Mouse (Mus musculus) bone marrow, adult 2 months (tissue): ENCODE results near the gene Cadps. TPM values are rescaled to one million over a fixed set of nuclear protein-coding genes. Genes with fewer than 3 reads are reported as not detected.

Source experiments
- H3K27ac ChIP-seq: fragments of 200-500 bp; 2 replicates; pipeline ENCODE4 v1.5.1; 2012; ENCODE audit warnings: low read depth, mild to moderate bottlenecking, control low read depth, inconsistent platforms, low read length; ENCODE audit not compliant: control insufficient read depth, poor library complexity, insufficient read depth
- H3K4me1 ChIP-seq: fragments of 200-500 bp; 2 replicates; pipeline ENCODE4 v1.6.1; 2011; ENCODE audit warnings: low read length; ENCODE audit not compliant: control insufficient read depth, insufficient read depth
- H3K4me3 ChIP-seq: fragments of 200-500 bp; replicated peaks from 2 replicates; pipeline ENCODE3; 2011; ENCODE audit warnings: mild to moderate bottlenecking, low read depth, low read length, control low read depth; ENCODE audit not compliant: control insufficient read depth
- CTCF ChIP-seq: fragments of 200-500 bp; IDR thresholded peaks from 2 replicates; pipeline ENCODE4 v1.5.1; 2011; ENCODE audit warnings: low read length, control low read depth; ENCODE audit not compliant: control insufficient read depth, insufficient read depth
- POLR2A ChIP-seq: fragments of 200-500 bp; IDR thresholded peaks from 2 replicates; pipeline ENCODE4 v1.6.1; 2011; ENCODE audit warnings: low read depth, mild to moderate bottlenecking, control low read depth, low read length, borderline replicate concordance; ENCODE audit not compliant: control insufficient read depth
- WGBS: fragments of 180-500 bp; shearing (Covaris S2); methylation state at CpG from one replicate; pipeline ENCODE4 v1.1.7; 2018; 5-methylcytosine and 5-hydroxymethylcytosine counted together
- polyA plus RNA-seq: library from polyadenylated mRNA; stranded (reverse); fragments of >200 nt; gene quantifications from 2 replicates; pipeline ENCODE4 v1.2.4, GENCODE M21; 2011; ENCODE audit warnings: low replicate concordance; ENCODE audit not compliant: missing spikeins, insufficient read depth, insufficient read length

The Cadps gene
- polyA plus RNA-seq, 1 experiment: not detected

DNA sequence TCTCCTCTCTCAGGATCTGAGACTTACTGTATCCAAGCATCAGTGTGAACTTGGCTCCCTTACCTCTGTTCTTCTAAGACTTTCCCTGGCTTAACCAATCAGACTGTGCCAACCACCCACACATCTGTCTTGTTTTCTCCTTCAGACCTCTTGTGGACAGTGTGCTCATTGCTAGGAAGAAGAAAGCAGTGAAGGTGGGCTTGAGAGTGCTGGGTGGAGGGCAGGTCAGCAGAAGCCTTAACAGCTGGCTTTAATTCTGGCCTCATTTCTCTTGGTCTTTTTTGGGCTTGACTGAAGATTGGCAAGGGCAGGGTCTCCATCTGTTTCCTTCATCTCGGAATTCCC lies 262.7 kb downstream of the Cadps start:
- H3K4me1 ChIP-seq: no peaks in the 10 kb centered on the region
- 59% methylated on average over 1 of the region's 1 CpGs for WGBS
- no peak for TF ChIP-seq POLR2A
- H3K27ac ChIP-seq: no peak overlapping the region
- H3K4me3 ChIP-seq: no peak overlapping the region

DNA sequence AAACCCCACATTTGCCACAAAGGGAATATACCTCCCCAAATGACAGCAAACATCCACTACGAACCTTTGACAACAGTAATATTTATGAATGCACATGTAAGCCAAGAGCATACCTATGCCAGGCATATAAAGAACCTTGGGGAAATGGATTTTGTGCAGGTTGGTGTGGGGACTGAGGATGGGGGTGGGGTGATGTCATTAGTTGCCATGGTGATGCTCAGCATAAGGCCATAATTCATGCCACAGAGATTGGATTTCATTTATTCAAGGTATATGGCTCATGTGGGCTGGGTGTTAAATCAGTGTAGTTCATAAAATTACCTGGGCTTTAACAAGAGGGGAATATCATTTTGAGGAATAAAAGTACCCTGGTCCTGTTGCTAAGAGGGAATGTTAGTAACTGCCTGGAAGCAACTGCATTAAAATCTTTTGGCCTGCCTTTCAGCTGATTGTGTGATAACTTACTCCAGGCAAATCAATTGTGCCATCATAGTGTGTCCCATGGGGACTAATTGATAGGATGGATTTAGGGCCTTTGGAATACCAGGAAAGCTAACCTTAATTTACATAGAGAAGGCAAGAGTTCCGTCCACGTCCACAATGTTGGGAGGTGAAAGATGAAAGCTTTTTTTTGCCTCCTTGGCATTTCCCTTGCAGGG lies 263.2 kb downstream of the Cadps start:
- TF ChIP-seq CTCF (no peak), POLR2A (no peak)
- Histone ChIP-seq H3K27ac (no peak overlapping the region), H3K4me3 (no peak overlapping the region), H3K4me1 (no peaks in the 10 kb centered on the region)
- 77% methylated on average over 3 of the region's 3 CpGs for WGBS

DNA sequence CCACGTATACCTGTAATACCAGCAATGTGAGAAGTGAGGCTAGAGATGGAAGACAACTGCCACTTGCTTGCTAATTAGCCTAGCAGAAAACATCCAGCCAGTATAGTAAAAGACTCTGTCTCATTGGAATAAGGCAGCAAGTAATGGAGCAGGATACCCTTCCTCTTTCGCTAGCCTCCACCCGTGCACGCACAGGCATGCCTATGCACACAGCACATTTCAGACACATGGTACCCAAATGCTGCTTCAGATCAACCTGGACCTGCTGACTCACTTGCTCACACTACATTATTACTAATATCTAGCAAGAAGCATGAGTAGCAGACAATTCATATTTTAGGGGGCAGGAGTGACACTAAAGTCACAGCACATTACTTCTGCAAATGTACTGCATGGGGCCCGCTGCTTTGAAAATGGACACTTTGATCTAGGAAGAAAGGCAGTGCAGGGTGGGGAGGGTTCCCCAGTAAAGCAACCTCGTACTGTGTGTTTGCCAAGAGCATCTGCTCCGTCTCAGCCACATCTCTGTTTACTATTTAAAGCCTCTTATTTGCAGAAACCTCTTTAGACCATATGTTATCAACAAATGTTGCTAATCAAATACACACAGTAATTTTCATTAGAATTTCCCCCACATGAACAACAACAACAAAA lies 263.8 kb downstream of the Cadps start:
- H3K4me3 ChIP-seq: no peak overlapping the region
- TF ChIP-seq CTCF (no peak), POLR2A (no peak)
- H3K27ac ChIP-seq: no peak overlapping the region
- H3K4me1 ChIP-seq: no peaks in the 10 kb centered on the region
- WGBS: 72% methylated on average over 7 of the region's 7 CpGs

DNA sequence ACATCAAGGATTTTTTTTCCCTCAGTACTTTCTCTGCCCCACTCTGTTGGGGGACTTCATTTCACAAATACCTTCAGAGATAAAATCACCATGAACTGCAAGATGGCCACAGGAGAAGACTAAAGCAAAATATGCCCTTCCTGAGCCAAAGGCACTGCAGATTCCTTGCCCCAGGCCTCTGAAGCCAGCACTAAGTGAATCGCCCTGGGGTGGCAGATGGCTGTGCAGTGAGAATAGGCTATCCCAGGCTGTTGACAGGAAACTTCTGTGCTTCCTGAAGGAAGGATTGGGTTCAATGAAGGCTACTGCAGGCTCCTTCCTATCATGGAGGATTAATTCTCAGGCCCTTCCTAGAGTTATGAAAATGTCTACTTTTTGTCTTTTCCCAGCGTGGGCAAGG lies 268.4 kb downstream of the Cadps start:
- Histone ChIP-seq H3K4me3 (no peak overlapping the region), H3K4me1 (no peaks in the 10 kb centered on the region), H3K27ac (no peak overlapping the region)
- TF ChIP-seq CTCF (no peak), POLR2A (no peak)
- 40% methylated on average over 2 of the region's 2 CpGs for WGBS

DNA sequence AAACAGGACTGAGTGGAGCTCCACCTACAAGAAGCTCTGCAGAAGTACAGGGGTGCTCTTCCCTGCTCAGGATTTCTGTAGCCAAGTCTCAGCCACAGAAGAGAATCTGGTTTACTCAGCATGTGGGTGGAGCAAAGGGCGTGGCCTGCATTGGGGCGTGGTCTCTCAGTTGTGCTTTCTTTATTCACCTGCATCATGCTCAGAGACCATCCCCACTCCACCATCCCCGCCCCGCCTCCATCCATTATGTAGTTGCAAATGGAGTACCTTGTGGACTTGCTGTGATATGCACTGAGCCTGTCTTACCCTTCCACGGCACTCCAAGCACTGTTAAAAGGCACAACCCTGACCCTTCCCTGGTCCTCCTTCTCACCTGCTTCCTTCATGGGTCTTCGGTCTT lies 271.5 kb downstream of the Cadps start:
- WGBS: 53% methylated on average over 6 of the region's 6 CpGs
- Histone ChIP-seq H3K4me3 (no peak overlapping the region), H3K4me1 (no peaks in the 10 kb centered on the region), H3K27ac (no peak overlapping the region)
- no peak for TF ChIP-seq POLR2A
- TF ChIP-seq CTCF: no peak

DNA sequence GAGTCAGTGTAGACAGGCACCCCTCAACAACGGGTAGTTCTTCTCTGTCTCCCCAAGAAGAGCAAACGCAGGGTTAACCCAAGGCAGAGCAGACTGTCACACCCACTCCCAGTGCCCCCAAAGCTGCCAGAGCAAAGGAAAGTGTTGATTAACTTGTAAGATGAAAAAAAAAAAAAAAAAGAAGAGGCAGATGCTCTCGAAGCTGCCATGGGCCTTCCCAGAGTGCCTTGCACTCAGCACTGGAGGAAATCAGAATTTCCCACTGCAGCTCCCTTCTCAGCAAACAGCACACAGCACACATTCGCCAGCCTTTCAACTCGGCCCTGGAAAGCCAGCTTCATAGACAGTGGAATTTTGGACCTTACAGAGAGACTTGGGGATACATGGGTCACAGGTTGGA lies 271.9 kb downstream of the Cadps start:
- Histone ChIP-seq H3K27ac (no peak overlapping the region), H3K4me3 (no peak overlapping the region), H3K4me1 (no peaks in the 10 kb centered on the region)
- 52% methylated on average over 5 of the region's 5 CpGs for WGBS
- no peak for TF ChIP-seq POLR2A
- no peak for TF ChIP-seq CTCF

DNA sequence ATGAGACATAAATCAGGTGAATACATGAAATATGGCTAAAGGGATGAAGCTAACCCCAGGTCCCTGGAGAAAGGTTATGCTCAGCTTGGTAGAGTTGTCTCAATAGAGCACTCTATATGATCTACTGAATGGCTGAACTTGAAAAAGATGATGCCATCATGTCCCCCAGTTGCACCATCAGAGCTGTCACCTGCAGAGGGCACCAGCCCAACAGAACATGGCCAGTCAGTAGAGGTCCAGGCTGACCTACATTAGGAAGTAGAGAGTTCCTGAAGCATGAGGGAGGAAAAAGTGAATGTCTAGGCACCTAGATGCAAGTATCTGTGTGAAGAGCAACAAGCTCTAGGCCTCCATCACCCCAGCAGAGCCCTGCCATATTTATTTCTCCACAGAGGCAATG lies 273.6 kb downstream of the Cadps start:
- Histone ChIP-seq H3K27ac (no peak overlapping the region), H3K4me3 (no peak overlapping the region), H3K4me1 (no peaks in the 10 kb centered on the region)
- TF ChIP-seq CTCF (no peak), POLR2A (no peak)

DNA sequence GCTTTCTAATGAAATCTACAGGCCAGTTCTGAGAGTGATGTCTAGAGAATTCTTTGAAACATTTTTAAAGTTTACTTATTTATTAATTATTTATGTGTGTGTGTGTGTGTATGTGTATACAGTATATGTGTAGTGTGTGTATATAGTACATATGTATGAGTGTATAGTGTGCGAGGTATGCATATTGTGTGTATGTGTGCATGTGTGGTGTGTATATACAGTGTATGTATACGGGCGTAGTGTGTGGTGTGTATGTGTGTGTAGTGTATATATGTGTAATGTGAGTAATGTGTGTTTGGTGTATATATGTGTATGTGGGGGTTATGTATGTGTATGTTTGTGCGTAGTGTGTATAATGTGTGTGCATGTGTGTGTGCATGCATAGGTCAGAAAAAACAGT lies 275.4 kb downstream of the Cadps start:
- WGBS: 86% methylated on average over 4 of the region's 4 CpGs
- Histone ChIP-seq H3K4me1 (no peaks in the 10 kb centered on the region), H3K4me3 (no peak overlapping the region), H3K27ac (no peak overlapping the region)
- TF ChIP-seq POLR2A (no peak), CTCF (no peak)

DNA sequence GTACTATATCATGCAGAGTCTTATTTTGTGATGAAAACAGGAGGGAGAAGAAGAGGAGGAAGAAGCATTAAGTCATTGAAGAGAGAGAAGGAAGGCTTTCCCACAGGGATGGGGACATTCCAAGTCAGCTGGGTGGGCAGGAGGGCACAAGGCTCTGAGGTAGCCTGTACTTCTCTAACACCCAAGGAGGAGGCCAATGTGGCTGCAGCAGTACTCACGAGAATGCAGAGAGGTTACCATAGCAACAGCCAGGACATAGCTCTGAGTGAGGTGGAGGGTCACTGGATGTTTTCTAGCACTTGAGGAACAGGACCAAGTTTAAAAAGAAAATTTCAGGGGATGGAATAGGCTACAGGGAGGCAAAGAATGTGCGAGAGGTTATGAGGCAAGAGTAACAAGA lies 281.1 kb downstream of the Cadps start:
- H3K27ac ChIP-seq: no peak overlapping the region
- WGBS: 44% methylated on average over 2 of the region's 2 CpGs
- H3K4me3 ChIP-seq: no peak overlapping the region
- H3K4me1 ChIP-seq: no peaks in the 10 kb centered on the region
- TF ChIP-seq CTCF (no peak), POLR2A (no peak)
